Mouse (Mus musculus) c-Kit-negative CD71-positive TER-119-positive erythroid progenitor cells, embryonic 14.5 days (primary cell): ENCODE results near the gene Klhdc7a.
"Not testable (repeated sequence)": the region's sequence is repeated elsewhere in the genome, so short reads cannot be mapped to it uniquely, and the experiment has no call there.

Experiments used
- DNase-seq: peaks from one replicate; pipeline ENCODE4 v3.0.0-alpha.2; 2013; ENCODE audit warnings: low read depth, low spot score

The Klhdc7a gene

DNA sequence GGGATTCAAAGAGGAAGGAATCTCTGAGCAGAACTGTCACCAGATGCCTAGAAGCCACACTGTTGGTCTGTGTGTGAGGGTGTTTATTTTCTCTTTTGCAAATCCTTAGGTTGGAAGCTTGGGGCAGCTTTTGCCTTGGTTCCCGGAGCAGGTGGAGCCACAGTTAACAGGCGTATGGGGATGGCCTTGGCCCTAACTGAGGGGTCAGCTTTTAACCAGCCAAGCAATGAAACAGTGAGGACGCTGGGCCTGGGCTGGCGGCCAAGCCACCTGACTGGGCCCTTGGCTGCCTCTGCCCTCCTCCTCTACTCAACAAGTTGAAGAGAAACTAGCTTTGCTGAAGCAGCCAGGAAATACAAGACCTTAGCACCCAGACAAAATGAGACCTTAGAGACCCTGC, at the start of gene Klhdc7a:
TSS of gene Klhdc7a (minus strand) at position 105 of the 400 bp plus-strand sequence.
- DNase-seq: no peak

GRCm38 (mm10) chr4:140015916-140016315, 48.1 kb upstream of the Klhdc7a start:
- DNase-seq: no peak

DNA sequence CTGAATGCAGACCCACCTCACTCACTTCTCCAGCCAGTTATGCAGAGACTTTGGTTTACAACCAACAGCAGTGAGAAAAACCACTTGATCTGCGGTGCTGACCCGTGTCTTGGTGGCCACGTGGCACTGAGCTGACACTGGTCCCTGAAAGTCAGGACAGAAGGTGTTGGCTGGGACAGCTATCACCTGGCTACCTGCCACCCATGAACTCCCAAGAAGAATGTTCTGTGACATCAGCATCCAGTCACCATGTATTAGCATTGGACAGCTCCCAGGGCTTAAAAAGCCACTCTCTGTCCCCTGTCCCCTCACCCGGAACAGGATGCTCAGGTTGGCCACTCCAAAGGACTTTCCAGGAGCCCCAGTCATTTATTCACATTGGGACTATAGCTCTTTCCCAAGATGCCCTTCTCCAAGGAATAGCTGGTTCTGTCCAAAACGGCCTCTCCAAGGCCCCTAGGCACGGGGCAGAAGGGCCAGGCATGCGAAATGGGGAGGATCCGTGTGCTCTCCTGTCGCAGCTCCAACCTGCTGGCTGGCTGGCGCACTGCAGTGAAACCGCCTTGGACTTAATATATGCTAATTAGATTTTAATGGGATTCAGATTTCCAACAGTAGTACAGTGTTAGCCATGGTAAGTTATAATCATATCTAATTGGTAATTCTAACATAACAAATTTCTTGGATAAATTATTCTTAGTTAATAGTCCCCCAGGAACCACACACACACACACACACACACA, 43.1 kb upstream of the Klhdc7a start:
- DNase-seq: no peak

DNA sequence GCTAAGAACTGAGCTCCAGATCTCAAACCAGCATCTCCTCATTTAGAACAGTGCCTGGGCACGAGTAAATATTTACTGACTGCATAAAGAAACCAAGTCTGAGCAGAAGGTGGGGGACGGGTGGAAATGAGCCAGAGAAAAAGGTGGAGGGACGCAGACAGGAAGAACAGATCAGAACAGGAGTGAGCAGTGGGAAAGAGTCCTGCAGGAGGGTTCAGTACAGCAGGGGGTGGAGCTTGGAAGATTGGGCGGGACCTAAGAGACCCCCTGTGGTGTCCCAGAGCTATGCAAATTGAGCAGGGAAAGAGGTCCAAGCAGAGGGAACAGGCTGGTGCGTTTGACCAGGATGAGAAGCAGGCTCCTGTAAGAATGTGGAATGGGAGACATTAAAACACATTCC, 37.1 kb upstream of the Klhdc7a start:
- DNase-seq: no peak

DNA sequence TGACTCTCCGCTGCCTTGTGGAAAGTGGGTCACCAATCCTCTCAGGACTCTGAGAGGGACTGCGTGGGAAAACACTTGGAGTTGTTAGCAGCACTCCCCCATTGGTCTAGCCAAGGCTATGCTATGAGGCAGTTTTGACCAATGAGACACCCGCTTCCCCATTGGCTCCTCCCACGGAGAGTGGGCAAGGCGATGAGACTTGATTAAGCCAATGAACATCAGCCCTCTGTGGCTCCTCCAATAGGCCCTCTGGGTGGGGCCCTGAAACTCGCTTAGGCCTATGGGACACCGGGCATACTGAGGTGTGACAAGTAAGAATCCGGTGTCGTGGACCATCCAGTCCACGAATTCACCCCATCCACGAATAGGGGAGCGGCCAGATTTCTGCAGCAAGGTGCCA, 36.3 kb upstream of the Klhdc7a start:
- DNase-seq: no peak

- DNase-seq: no peak
Observed at GRCm38 (mm10) chr4:140002069-140002468, 34.2 kb upstream of the Klhdc7a start.

- no peak for DNase-seq
Observed at GRCm38 (mm10) chr4:140000911-140001310, 33.1 kb upstream of the Klhdc7a start.

GRCm38 (mm10) chr4:139999033-139999432, 31.2 kb upstream of the Klhdc7a start:
- no peak for DNase-seq

DNA sequence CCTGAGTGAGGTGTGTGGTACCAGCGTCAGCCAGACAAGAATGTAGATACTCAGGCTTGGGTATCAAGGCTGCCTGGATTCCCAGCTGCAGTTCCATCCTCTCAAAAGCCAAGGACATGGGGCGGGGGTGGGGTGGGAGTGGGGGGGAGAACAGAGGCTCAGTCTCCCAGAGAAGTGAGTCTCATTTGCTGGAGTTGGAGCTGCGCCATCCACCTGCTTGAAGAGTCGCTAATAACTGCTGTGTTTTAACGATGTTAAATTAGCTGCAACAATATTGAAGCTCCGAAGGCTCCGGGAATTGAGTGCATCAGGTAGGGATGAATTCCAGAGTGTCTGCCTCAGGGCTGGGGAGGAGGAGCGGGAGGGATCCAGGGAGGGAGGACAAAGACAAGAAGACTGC, 27.8 kb upstream of the Klhdc7a start:
- DNase-seq: no peak

GRCm38 (mm10) chr4:139993111-139993755, 25.4 kb upstream of the Klhdc7a start:
- no peak for DNase-seq

DNA sequence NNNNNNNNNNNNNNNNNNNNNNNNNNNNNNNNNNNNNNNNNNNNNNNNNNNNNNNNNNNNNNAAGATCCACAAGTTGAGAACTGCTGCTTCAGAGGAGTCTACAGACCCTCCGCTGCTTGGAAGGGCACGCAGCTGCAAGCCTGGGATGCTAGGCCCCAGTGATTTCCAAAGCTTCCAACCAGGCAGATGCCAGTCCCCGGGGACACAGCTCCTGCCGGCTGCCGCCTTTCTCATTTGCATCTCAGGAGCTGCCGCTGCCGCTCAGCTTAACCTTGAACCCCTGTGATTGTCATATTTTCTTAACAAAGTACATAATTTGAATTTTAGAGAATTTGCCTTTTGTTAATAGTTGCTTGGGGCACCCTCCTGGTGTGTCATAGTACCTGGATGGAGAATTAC, 19.1 kb upstream of the Klhdc7a start:
- no peak for DNase-seq

DNA sequence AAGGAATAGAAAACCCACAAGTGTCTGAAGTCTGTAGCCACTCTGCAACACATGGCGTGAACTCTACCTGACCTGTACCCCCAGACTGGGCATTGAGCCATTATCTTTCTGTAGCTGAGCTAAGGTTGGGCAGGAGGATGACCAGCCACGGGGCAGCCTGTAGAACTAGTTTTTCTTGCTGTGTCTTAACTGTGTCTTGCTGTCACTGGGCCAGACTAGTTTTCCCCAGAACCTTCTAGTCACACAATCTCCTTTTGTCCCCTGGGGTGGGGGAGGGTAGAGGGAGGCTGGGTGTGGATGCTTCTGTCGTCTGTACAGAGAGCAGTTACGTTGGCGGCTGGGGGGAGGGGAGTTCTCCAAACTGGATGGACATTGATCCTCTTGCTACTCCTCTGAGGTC, 10.9 kb upstream of the Klhdc7a start:
- DNase-seq: no peak

DNA sequence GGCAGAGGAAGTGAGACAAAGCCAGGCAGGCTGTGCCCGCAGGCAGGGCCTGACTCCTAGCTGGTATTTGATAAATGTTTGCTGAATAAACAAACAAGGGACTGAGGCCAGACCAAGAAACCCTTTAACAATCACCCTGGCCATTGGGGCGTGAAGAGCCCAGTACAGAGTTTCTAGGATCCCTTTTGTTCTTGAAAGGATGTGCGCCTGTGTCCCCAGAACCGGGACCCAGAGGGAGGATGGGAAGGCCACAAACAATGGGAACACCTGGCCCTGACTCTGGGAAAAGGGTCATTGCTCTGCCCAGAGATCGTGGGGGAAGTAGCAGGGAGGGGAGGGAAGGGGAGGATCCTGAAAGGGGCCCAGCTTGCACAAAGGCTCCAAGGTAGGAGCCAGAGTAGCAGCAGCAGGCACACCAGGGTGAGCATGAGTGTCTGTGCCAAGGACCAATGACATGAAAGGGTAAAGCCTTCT, 9.5 kb upstream of the Klhdc7a start:
- DNase-seq: no peak

GRCm38 (mm10) chr4:139974506-139974905, 6.7 kb upstream of the Klhdc7a start:
- no peak for DNase-seq

DNA sequence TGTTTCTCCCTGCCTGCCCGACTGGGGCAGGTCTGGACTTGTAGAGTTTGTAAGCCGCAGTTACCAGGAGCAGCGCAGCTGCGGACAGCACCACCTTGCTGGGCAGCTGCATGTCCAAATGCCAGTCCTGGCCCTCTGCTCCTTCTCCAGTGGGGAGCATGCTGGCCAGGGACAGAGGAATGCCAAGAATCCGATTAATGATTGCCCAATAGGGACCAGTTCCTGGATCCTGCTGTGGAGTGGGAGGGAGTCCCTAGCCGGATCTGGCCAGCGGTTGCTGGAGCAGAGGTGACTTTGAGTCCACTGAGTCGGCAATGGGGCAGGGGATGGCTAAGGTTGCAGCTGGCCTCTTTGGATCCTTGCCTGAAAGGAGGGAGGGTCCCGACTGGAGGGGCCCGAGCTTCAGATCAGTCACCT, 343 bp downstream of the Klhdc7a start:
- DNase-seq: no peak

DNA sequence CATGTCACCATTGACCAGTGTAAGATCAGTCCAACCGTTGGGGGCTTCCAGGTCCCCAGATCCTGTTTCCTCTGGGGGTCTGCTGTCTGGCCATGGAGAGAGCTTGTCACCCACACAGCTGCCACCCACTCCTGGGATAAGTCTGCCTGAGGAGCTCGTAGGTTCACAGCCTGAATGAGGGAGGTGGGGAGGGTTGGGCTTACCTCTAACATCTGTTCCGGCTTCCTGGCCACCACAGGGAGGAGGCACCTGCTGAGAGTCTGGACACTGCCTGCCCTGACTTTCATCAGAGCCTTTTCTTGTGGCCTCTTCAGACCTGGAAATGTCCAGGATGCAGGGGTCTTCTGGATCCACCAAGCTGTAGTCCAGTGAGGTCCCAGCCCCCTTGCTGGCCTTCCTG, 845 bp downstream of the Klhdc7a start:
- no peak for DNase-seq

GRCm38 (mm10) chr4:139965596-139966185, 2.1 kb downstream of the Klhdc7a start:
- DNase-seq: no peak

DNA sequence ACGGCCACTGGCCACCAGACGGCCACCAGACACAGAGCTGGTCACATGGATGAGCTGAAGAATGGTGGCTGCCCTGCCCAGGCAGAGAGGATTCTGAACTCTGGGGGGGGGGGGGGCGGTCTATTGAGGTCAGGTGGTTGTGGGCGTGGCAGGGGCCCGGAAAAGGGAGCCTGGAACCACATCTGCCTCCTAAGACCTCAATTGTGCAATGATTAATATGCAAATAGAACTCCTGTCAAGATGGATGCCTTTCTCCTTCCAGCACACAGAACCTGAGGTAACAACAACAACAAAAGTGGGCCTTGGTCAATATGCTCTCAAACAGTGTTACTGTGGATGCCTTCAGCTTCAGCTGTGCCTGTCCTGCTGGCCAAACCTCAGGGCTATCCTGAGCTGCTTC, 3.4 kb downstream of the Klhdc7a start:
- no peak for DNase-seq

GRCm38 (mm10) chr4:139963911-139964310, 3.9 kb downstream of the Klhdc7a start:
- DNase-seq: no peak

DNA sequence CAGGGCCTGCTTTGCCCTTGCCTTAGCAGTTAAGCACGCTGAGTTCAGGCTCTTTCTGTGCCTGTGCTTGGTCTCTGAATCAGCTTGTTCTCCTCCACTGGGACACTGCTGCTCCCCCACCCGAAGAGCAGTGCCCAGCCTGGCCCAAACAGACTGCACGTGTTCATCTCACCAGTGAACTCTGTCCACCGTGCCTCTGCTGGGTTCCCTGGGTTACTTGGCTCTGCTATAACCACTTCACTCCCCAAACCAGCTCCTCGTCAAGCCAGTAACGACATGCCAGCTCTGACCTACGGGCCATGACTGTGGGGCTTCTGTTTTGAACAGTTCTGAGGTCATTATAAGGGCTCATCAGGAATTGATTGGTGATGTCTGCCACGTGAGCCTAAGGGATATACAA, 4.8 kb downstream of the Klhdc7a start:
- DNase-seq: no peak

- DNase-seq: no peak
Observed at GRCm38 (mm10) chr4:139961816-139962215, 6.0 kb downstream of the Klhdc7a start.

DNA sequence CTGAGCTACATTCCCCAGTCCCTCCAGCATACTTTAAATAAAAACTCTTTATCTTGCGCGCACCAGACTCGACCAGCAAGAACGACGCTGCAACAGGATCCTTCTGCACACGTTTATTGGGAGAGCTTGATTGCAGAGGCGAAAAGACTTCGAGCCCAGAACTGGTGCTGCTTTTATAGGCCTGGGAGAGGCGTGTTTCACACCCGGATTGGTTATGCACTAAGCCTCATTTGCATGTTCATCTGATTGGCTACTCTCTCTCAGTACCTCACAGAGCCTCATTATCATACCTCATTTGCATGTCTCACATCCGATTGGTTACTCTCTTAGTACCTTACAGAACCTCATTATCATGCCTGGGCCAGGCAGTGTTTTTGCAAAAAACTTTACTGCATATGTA, 6.5 kb downstream of the Klhdc7a start:
- not testable (repeated sequence) for DNase-seq
